Mouse (Mus musculus): Measurements from ENCODE around the gene Ttc26. TPM values are rescaled to one million over a fixed set of nuclear protein-coding genes. Genes with fewer than 3 reads are reported as not detected.
"Not testable (repeated sequence)": the region's sequence is repeated elsewhere in the genome, so short reads cannot be mapped to it uniquely, and the experiment has no call there.

Ttc26 gene
- polyA plus RNA-seq, 2 experiments, result 0.26 to 0.41 TPM

- ATAC-seq (ENCODE audit: insufficient read depth), result no peak
- H3K36me3 ChIP-seq (replicated peaks; ENCODE audit: control insufficient read depth, insufficient read depth, low read depth), result peaks cover 9% of the 10 kb centered on the region
- 85% methylated on average over 4 of the region's 4 CpGs for WGBS (ENCODE audit: insufficient replicate concordance)
These were observed 71.8 kb downstream of the Ttc26 start for GRCm38 (mm10) chr6:38453049-38453448.

GRCm38 (mm10) chr6:38456425-38456824 is 75.2 kb downstream of the Ttc26 start:
- peaks cover 15% of the 10 kb centered on the region for H3K36me3 ChIP-seq (replicated peaks; ENCODE audit: control insufficient read depth, insufficient read depth, low read depth)
- ATAC-seq (ENCODE audit: insufficient read depth); H3K9ac ChIP-seq (replicated peaks); H3K4me3 ChIP-seq (ENCODE audit: insufficient read depth in 1 of 2, low read depth in 2 of 2, low read length in 2 of 2); H3K4me2 ChIP-seq (ENCODE audit: low read depth); H3K9me3 ChIP-seq (ENCODE audit: control insufficient read depth, low read length); H3K4me1 ChIP-seq (replicated peaks; ENCODE audit: control insufficient read depth in 2 of 2, insufficient read depth in 2 of 2, low read length in 1 of 2); H3K27me3 ChIP-seq (ENCODE audit: control insufficient read depth, insufficient read depth, low read length); H3K27ac ChIP-seq; DNase-seq (ENCODE audit: low read depth in 3 of 3, low spot score in 3 of 3): not testable (repeated sequence)

More at GRCm38 (mm10) chr6:38453049-38453448, 71.8 kb downstream of the Ttc26 start:
- Histone ChIP-seq H3K9me3 (ENCODE audit: control insufficient read depth, low read length) (no peaks in the 10 kb centered on the region), H3K4me3 (ENCODE audit: insufficient read depth in 1 of 2, low read depth in 2 of 2, low read length in 2 of 2) (no peak overlapping the region), H3K4me2 (ENCODE audit: low read depth) (no peak overlapping the region), H3K9ac (replicated peaks) (no peak overlapping the region), H3K27me3 (ENCODE audit: control insufficient read depth, insufficient read depth, low read length) (no peaks in the 10 kb centered on the region), H3K4me1 (replicated peaks; ENCODE audit: control insufficient read depth in 2 of 2, insufficient read depth in 2 of 2, low read length in 1 of 2) (no peaks in the 10 kb centered on the region), H3K27ac (no peak overlapping the region)
- DNase-seq (ENCODE audit: low read depth in 3 of 3, low spot score in 3 of 3), result no peak
- TF ChIP-seq CTCF (IDR thresholded peaks at IDR 0.05; ENCODE audit: low read depth) (no peak), EP300 (IDR thresholded peaks at IDR 0.05; ENCODE audit: low read depth) (no peak)

DNA sequence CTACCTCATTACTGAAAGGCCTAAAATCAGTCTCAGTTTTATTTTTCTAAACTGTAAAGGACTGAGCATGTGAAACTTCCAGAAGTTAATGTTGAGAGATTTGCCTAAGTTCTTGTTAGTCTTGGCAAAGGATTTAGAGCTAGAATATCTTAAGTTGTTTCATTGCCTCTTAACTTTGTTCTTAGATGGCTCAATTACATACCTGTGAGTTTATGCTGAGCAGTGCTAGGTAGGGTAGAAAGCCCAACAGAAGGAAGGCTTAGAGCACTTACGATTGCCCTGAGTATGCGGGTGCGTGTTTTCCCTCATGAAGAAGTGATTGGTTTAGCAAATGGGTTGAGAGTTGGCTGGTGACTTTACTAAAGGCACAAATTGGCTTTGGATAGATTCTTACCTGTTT is 76.8 kb downstream of the Ttc26 start:
- no peak for DNase-seq (ENCODE audit: low read depth in 3 of 3, low spot score in 3 of 3)
- TF ChIP-seq CTCF (IDR thresholded peaks at IDR 0.05; ENCODE audit: low read depth), result no peak
- TF ChIP-seq EP300 (IDR thresholded peaks at IDR 0.05; ENCODE audit: low read depth), result no peak

DNA sequence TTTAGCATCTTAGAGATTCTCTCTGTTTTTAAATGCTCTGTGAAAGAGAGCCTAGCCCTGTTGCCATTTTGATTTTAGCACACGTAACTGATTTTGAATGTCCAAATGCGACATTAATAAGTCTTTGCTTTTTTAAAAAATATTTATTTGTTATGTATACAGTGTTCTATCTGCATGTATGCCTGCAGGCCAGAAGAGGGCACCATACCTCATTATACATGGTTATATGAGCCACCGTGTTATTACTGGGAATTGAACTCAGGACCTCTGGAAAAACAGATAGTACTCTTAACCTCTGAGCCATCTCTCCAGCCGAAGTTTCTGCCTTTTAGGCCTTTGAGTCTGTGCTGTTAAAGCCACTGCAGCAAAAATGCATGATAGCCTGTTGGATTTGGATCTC is 88.3 kb downstream of the Ttc26 start:
- no peak for DNase-seq (ENCODE audit: low read depth in 3 of 3, low spot score in 3 of 3)
- Histone ChIP-seq H3K4me2 (ENCODE audit: low read depth) (no peak overlapping the region), H3K27ac (no peak overlapping the region), H3K36me3 (replicated peaks; ENCODE audit: control insufficient read depth, insufficient read depth, low read depth) (peaks cover 10% of the 10 kb centered on the region), H3K9me3 (ENCODE audit: control insufficient read depth, low read length) (no peaks in the 10 kb centered on the region), H3K4me1 (replicated peaks; ENCODE audit: control insufficient read depth in 2 of 2, insufficient read depth in 2 of 2, low read length in 1 of 2) (no peaks in the 10 kb centered on the region), H3K4me3 (ENCODE audit: insufficient read depth in 1 of 2, low read depth in 2 of 2, low read length in 2 of 2) (no peak overlapping the region), H3K27me3 (ENCODE audit: control insufficient read depth, insufficient read depth, low read length) (no peaks in the 10 kb centered on the region), H3K9ac (replicated peaks) (no peak overlapping the region)
- 61% methylated on average over 4 of the region's 4 CpGs for WGBS (ENCODE audit: insufficient replicate concordance)
- no peak for TF ChIP-seq EP300 (IDR thresholded peaks at IDR 0.05; ENCODE audit: low read depth)
- peak; percentile 47; the same call in 1 of the 2 replicates for TF ChIP-seq CTCF (IDR thresholded peaks at IDR 0.05; ENCODE audit: low read depth)
- no peak for ATAC-seq (ENCODE audit: insufficient read depth)

More for the DNA sequence above, 76.8 kb downstream of the Ttc26 start:
- Histone ChIP-seq H3K4me1 (replicated peaks; ENCODE audit: control insufficient read depth in 2 of 2, insufficient read depth in 2 of 2, low read length in 1 of 2) (no peaks in the 10 kb centered on the region), H3K27ac (no peak overlapping the region), H3K4me2 (ENCODE audit: low read depth) (no peak overlapping the region), H3K36me3 (replicated peaks; ENCODE audit: control insufficient read depth, insufficient read depth, low read depth) (peaks cover 12% of the 10 kb centered on the region), H3K4me3 (ENCODE audit: insufficient read depth in 1 of 2, low read depth in 2 of 2, low read length in 2 of 2) (no peak overlapping the region), H3K27me3 (ENCODE audit: control insufficient read depth, insufficient read depth, low read length) (no peaks in the 10 kb centered on the region), H3K9ac (replicated peaks) (no peak overlapping the region; the same call in 1 of the 2 replicates), H3K9me3 (ENCODE audit: control insufficient read depth, low read length) (no peaks in the 10 kb centered on the region)
- WGBS (ENCODE audit: insufficient replicate concordance), result 88% methylated on average over 3 of the region's 3 CpGs
- no peak for ATAC-seq (ENCODE audit: insufficient read depth)

Other genes starting within 250 kb of the Ttc26 start
- gene D630045J12Rik, start 127.5 kb upstream of the Ttc26 start, polyA plus RNA-seq (2012; rRNA removed), result 0.31 and 0.36 TPM in 2 replicates
- gene D630045J12Rik, start 127.5 kb upstream of the Ttc26 start, polyA plus RNA-seq (2014; fragmentation: Nextera tagmentation; extraction: Ambion mirVana), result 0.10 and 0.23 TPM in 2 replicates
- 3.9 and 4.7 TPM in 2 replicates for gene Zc3hav1l, start 82.2 kb upstream of the Ttc26 start, polyA plus RNA-seq (2012; rRNA removed)
- gene Zc3hav1l, start 82.2 kb upstream of the Ttc26 start, polyA plus RNA-seq (2014; fragmentation: Nextera tagmentation; extraction: Ambion mirVana), result 1.4 and 1.8 TPM in 2 replicates
- gene Zc3hav1, start 26.9 kb upstream of the Ttc26 start, polyA plus RNA-seq (2012; rRNA removed), result 16.5 and 23.0 TPM in 2 replicates
- gene Zc3hav1, start 26.9 kb upstream of the Ttc26 start, polyA plus RNA-seq (2014; fragmentation: Nextera tagmentation; extraction: Ambion mirVana), result 17.0 and 18.6 TPM in 2 replicates
- gene Ubn2, start 52.5 kb downstream of the Ttc26 start, polyA plus RNA-seq (2012; rRNA removed), result 3.6 and 4.8 TPM in 2 replicates
- gene Ubn2, start 52.5 kb downstream of the Ttc26 start, polyA plus RNA-seq (2014; fragmentation: Nextera tagmentation; extraction: Ambion mirVana), result 3.5 and 4.1 TPM in 2 replicates
- gene Fmc1, start 152.0 kb downstream of the Ttc26 start, polyA plus RNA-seq (2012; rRNA removed), result 45.3 and 54.6 TPM in 2 replicates
- 91.8 and 93.7 TPM in 2 replicates for gene Fmc1, start 152.0 kb downstream of the Ttc26 start, polyA plus RNA-seq (2014; fragmentation: Nextera tagmentation; extraction: Ambion mirVana)
- 28.0 and 57.2 TPM in 2 replicates for gene Luc7l2, start 169.9 kb downstream of the Ttc26 start, polyA plus RNA-seq (2012; rRNA removed)
- gene Luc7l2, start 169.9 kb downstream of the Ttc26 start, polyA plus RNA-seq (2014; fragmentation: Nextera tagmentation; extraction: Ambion mirVana), result 18.0 and 18.6 TPM in 2 replicates